Mouse (Mus musculus) heart, postnatal 0 days (tissue): ENCODE results near the gene Mrto4. TPM values are rescaled to one million over a fixed set of nuclear protein-coding genes. Genes with fewer than 3 reads are reported as not detected.

Source experiments
- ATAC-seq: fragments of 200-750 bp; cut with Nextera tagmentation; 2 replicates; pipeline ENCODE4 v1.8.0; 2017; ENCODE audit warnings: low read depth, moderate number of reproducible peaks, moderate library complexity; ENCODE audit not compliant: insufficient read depth
- DNase-seq: peaks from one replicate; pipeline ENCODE4 v3.0.0-alpha.2; 2016; ENCODE audit warnings: low spot score
- H3K27ac ChIP-seq: fragments of 300-500 bp; sonication (generic); 2 replicates; pipeline ENCODE4 v1.5.1; 2014; ENCODE audit warnings: low read depth, mild to moderate bottlenecking
- H3K27me3 ChIP-seq: fragments of 300-500 bp; sonication (generic); 2 replicates; pipeline ENCODE4 v1.6.1; 2014; ENCODE audit warnings: low read length, mixed read lengths; ENCODE audit not compliant: control insufficient read depth, insufficient read depth
- H3K36me3 ChIP-seq: fragments of 300-500 bp; sonication (generic); replicated peaks from 2 replicates; pipeline ENCODE4 v1.6.1; 2014; ENCODE audit warnings: low read length, mixed read lengths; ENCODE audit not compliant: control insufficient read depth, insufficient read depth
- H3K4me1 ChIP-seq: fragments of 300-500 bp; sonication (generic); 2 replicates; pipeline ENCODE4 v1.6.1; 2014; ENCODE audit warnings: antibody characterized with exemption; ENCODE audit not compliant: control insufficient read depth, insufficient read depth
- H3K4me2 ChIP-seq: fragments of 300-500 bp; sonication (generic); 2 replicates; pipeline ENCODE4 v1.6.1; 2014; ENCODE audit warnings: low read depth, mild to moderate bottlenecking, low read length, moderate library complexity
- H3K4me3 ChIP-seq: fragments of 300-500 bp; sonication (generic); 2 replicates; pipeline ENCODE4 v1.5.1; 2014; ENCODE audit warnings: low read depth, low read length
- H3K9ac ChIP-seq: fragments of 300-500 bp; sonication (generic); replicated peaks from 2 replicates; pipeline ENCODE4 v1.6.1; 2014; ENCODE audit warnings: low read depth, low read length, mixed read lengths
- H3K9me3 ChIP-seq: fragments of 300-500 bp; sonication (generic); replicated peaks from 2 replicates; pipeline ENCODE4 v1.6.1; 2016; ENCODE audit warnings: low read length; ENCODE audit not compliant: control insufficient read depth
- CTCF ChIP-seq: IDR thresholded peaks from 2 replicates; pipeline ENCODE4 v1.5.1; 2016; ENCODE audit warnings: antibody characterized with exemption, control low read depth, low read depth
- EP300 ChIP-seq: IDR thresholded peaks from 2 replicates; pipeline ENCODE4 v1.6.1; 2016; ENCODE audit warnings: antibody characterized with exemption, low read depth
- WGBS: fragments of 180-500 bp; shearing (Covaris S2); extraction: QIAGEN DNeasy Blood & Tissue Kit; methylation state at CpG from one replicate; pipeline ENCODE4 v1.1.7; 2014; 5-methylcytosine and 5-hydroxymethylcytosine counted together
- polyA plus RNA-seq: library from polyadenylated mRNA; unstranded; fragments of >200 nt; fragmentation: Nextera tagmentation; extraction: Ambion mirVana; gene quantifications from 2 replicates; pipeline ENCODE4 v1.2.1, GENCODE M21; 2015
- total RNA-seq: library from RNA; depleted of rRNA; stranded (reverse); fragments of >200 nt; gene quantifications from 2 replicates; pipeline ENCODE4 v1.2.3, GENCODE M21; 2014; ENCODE audit warnings: low replicate concordance

Mrto4 gene
- total and polyA plus RNA-seq, 2 experiments from 2014 or later, result 31.3 to 45.1 TPM

GRCm38 (mm10) chr4:139310171-139310898, 42.0 kb downstream of the Mrto4 start, which contains the start of the genes Pqlc2 and Akr7a5:
Pqlc2 (minus strand) TSS chr4:139310708.
Akr7a5 (plus strand) TSS chr4:139310744.
- no peaks in the 10 kb centered on the region for H3K9me3 ChIP-seq
- WGBS, result under 1% methylated on average over 59 of the region's 63 CpGs
- peak; percentile 87 for DNase-seq
- peak; percentile 92 for ATAC-seq
- peaks cover 14% of the 10 kb centered on the region for H3K4me1 ChIP-seq
- H3K36me3 ChIP-seq, result peaks cover 18% of the 10 kb centered on the region; the same call in 1 of the 2 replicates
- peak within 1 kb of the TSS; percentile 95 for H3K4me2 ChIP-seq
- H3K4me3 ChIP-seq, result peak within 1 kb of the TSS; percentile 87
- peak within 1 kb of the TSS; percentile 31; the same call in 1 of the 2 replicates for H3K27ac ChIP-seq
- TF ChIP-seq EP300 (no peak), CTCF (no peak)
- no peaks in the 10 kb centered on the region for H3K27me3 ChIP-seq
- H3K9ac ChIP-seq, result peak within 1 kb of the TSS; percentile 67

DNA sequence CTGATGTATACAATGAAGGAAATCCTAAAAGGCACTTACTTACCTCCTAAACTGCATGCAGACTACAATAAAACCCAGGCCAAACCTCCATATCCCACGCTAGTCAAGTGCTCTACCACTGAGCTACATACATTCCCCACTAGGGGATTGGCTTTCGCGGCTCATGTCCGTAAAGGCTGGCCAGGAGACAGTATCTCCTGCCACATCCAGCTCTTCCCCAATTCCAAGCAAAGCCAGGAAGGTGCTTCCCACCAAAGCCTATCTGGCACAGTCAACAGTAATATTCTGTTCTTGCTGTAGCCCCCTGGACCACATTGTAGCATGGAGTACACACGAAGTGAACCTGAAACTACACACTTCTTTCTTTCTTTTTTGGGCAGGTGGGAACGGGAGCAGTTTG, 42.7 kb downstream of the Mrto4 start:
- 32% methylated on average over 6 of the region's 6 CpGs for WGBS
- Histone ChIP-seq H3K4me3 (peak overlapping the region; percentile 87), H3K36me3 (peaks cover 14% of the 10 kb centered on the region; the same call in 1 of the 2 replicates), H3K4me1 (peaks cover 14% of the 10 kb centered on the region), H3K27ac (no peak overlapping the region), H3K27me3 (no peaks in the 10 kb centered on the region), H3K4me2 (peak overlapping the region; percentile 95), H3K9ac (peak overlapping the region; percentile 67; the same call in 1 of the 2 replicates), H3K9me3 (no peaks in the 10 kb centered on the region)
- ATAC-seq (no peak), DNase-seq (no peak)
- TF ChIP-seq EP300 (no peak), CTCF (no peak)

DNA sequence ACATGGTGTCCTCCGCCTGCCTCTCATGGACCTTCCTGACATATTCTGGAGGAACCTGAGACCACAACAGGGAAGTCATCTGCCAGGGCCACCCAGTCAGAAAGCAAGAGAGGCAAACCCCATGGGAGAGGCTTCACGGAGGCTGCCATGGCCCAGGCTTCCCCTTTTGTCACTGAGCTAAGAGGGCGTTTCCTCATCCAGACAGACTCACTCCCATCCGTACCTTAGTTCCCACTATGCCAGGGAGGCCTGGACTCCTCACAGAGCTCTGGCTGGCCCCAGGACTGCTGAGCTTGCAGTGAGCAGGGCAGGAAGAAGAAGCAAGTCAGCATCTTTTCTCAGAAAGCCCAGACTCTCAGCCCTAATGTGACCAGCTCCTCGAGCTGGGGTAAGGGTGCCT, 44.5 kb downstream of the Mrto4 start:
- Histone ChIP-seq H3K9ac (no peak overlapping the region), H3K36me3 (peaks cover 14% of the 10 kb centered on the region; the same call in 1 of the 2 replicates), H3K9me3 (no peaks in the 10 kb centered on the region), H3K27me3 (no peaks in the 10 kb centered on the region), H3K4me3 (no peak overlapping the region), H3K4me2 (no peak overlapping the region), H3K4me1 (peaks cover 14% of the 10 kb centered on the region), H3K27ac (no peak overlapping the region)
- DNase-seq (no peak), ATAC-seq (no peak)
- TF ChIP-seq CTCF (no peak), EP300 (no peak)
- 86% methylated on average over 5 of the region's 5 CpGs for WGBS

GRCm38 (mm10) chr4:139305521-139305920, 46.9 kb downstream of the Mrto4 start:
- Histone ChIP-seq H3K36me3 (peaks cover 29% of the 10 kb centered on the region), H3K9me3 (no peaks in the 10 kb centered on the region), H3K4me2 (no peak overlapping the region), H3K27ac (no peak overlapping the region), H3K9ac (no peak overlapping the region), H3K4me1 (peaks cover 6% of the 10 kb centered on the region), H3K4me3 (no peak overlapping the region), H3K27me3 (no peaks in the 10 kb centered on the region)
- no peak for DNase-seq
- no peak for TF ChIP-seq CTCF
- no peak for TF ChIP-seq EP300
- WGBS, result 79% methylated on average over 3 of the region's 3 CpGs
- no peak for ATAC-seq

- Histone ChIP-seq H3K36me3 (peaks cover 40% of the 10 kb centered on the region), H3K4me3 (no peak overlapping the region), H3K27ac (no peak overlapping the region), H3K27me3 (no peaks in the 10 kb centered on the region), H3K9ac (no peak overlapping the region), H3K9me3 (no peaks in the 10 kb centered on the region), H3K4me2 (no peak overlapping the region), H3K4me1 (no peaks in the 10 kb centered on the region)
- no peak for ATAC-seq
- TF ChIP-seq EP300 (no peak), CTCF (no peak)
- WGBS, result 65% methylated on average over 5 of the region's 5 CpGs
- no peak for DNase-seq
Observed at GRCm38 (mm10) chr4:139302241-139302640, 50.1 kb downstream of the Mrto4 start.
